Mouse (Mus musculus): ENCODE data around the gene Gata1. TPM values are rescaled to one million over a fixed set of nuclear protein-coding genes. Genes with fewer than 3 reads are reported as not detected.
A peak's percentile ranks its signal among the peaks of the same experiment; 100 is the strongest.

Gata1 gene
- polyA plus RNA-seq, 1 experiment from 2014 or later = 0.57 TPM

DNA sequence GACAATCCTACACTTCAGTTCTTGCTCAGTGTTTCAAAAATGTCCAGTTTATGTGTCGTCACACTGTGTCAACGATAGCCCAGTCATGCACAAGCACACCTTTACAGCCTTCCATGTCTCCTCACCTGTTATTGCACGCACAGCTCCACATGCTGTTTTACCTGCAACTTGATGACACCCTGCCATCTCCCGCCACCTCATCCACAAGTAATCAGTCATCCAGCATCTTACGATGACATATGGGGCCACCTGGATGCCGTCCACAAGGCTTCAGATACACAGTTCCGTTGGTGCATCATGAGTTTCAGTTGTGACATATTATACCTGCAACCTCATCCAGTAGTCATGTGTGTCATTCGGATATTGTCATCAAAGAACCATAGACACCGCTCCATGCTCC is 19.0 kb downstream of the Gata1 start:
- ATAC-seq (replicated peaks; ENCODE audit: insufficient number of reproducible peaks, insufficient read depth, low FRiP score, low read depth) = no peak
- Histone ChIP-seq H3K36me3 (no peaks in the 10 kb centered on the region), H3K4me2 (no peak overlapping the region), H3K9ac (no peak overlapping the region), H3K4me1 (replicated peaks) (no peaks in the 10 kb centered on the region), H3K27me3 (no peaks in the 10 kb centered on the region), H3K4me3 (no peak overlapping the region), H3K27ac (no peak overlapping the region), H3K9me3 (replicated peaks) (no peaks in the 10 kb centered on the region)
- WGBS = 87% methylated on average over 9 of the region's 9 CpGs

GRCm38 (mm10) chrX:7950091-7950490 is 27.8 kb downstream of the Gata1 start:
- H3K4me3 ChIP-seq = no peak overlapping the region
- no peaks in the 10 kb centered on the region for H3K27me3 ChIP-seq
- H3K4me1 ChIP-seq (replicated peaks) = no peaks in the 10 kb centered on the region
- H3K9me3 ChIP-seq (replicated peaks) = no peaks in the 10 kb centered on the region
- H3K27ac ChIP-seq = no peak overlapping the region
- 85% methylated on average over 7 of the region's 7 CpGs for WGBS
- ATAC-seq (replicated peaks; ENCODE audit: insufficient number of reproducible peaks, insufficient read depth, low FRiP score, low read depth) = no peak
- H3K4me2 ChIP-seq = no peak overlapping the region
- no peak overlapping the region for H3K9ac ChIP-seq
- no peaks in the 10 kb centered on the region for H3K36me3 ChIP-seq

DNA sequence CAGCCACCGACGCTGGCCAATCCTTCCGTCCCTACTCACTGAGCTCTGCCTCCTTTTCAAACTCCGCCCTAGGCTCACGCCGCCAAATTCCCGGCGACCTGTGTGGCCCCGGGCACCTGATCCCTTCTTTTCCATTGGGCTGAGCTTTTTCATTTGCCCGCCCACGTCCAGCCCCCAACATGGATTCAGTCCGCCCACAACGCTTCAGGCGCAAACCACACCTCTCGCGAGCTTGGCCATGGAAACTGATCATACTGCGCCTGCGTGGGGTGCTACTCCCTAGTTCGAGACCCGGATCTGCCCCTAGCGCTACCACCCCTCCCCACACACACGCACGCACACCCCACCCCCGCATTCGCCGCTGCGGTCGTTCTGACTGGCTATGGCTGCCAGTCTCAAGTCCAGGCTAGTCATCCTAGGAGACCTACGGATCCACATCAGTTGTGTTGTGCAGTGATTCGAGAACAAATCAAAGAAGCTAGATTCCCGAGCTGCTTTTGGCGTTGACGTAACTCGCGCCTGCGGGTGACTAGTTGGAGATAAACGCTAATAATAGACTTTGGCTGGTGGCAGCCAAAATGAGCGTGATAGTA is 29.9 kb downstream of the Gata1 start:
- Histone ChIP-seq H3K9ac (peak overlapping the region; percentile 44; the same call in 1 of the 2 replicates), H3K27me3 (no peaks in the 10 kb centered on the region), H3K4me3 (peak overlapping the region; percentile 58), H3K4me1 (replicated peaks) (no peaks in the 10 kb centered on the region), H3K27ac (peak overlapping the region; percentile 71), H3K9me3 (replicated peaks) (no peaks in the 10 kb centered on the region), H3K4me2 (peak overlapping the region; percentile 65), H3K36me3 (no peaks in the 10 kb centered on the region)
- 13% methylated on average over 38 of the region's 38 CpGs for WGBS
- ATAC-seq (replicated peaks; ENCODE audit: insufficient number of reproducible peaks, insufficient read depth, low FRiP score, low read depth) = peak; percentile 97

DNA sequence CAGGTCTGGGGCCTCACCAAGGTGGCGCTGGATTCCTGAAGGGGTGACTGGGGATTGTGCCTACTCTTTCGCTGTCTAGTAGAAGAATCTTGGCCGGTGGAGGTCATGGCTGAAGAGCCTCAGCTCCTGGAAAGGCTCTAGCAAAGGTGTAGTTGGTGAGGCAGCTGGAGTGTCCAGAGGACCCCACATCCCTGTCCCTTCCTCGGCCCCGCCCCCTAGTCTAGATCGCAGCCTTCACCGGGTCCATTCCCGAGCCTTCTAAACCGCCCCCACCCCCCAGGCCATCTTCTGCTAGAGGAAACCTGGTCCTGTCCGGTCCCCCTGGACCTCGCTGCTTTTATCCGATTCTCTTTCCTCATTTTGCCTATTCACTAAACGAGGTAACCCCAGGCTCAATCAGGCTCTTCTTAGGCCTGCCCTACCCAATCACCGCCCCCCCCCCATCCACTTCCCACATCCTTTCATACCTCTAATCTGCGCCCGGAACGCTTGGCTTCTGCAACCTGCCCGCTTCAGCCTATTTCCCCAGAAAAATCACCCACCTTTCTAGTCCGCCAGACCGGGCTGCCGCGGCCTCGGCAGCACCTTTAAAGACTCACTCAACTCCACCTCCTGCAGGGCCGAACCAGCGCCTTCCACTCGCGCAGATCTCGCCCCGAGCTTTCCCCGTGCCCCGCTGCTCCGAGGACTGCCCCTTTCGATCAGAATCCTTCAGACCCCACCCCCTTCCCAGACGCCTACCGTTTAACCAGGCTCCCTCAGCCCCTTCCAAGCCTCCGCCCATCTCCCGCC is 30.6 kb downstream of the Gata1 start, which contains the start of gene Hdac6:
Hdac6 (minus strand) TSS at position 782 of the 792 bp plus-strand sequence.
- no peaks in the 10 kb centered on the region for H3K36me3 ChIP-seq
- H3K27me3 ChIP-seq = no peaks in the 10 kb centered on the region
- peak within 1 kb of the TSS; percentile 71 for H3K27ac ChIP-seq
- peak within 1 kb of the TSS; percentile 50 for H3K9ac ChIP-seq
- H3K9me3 ChIP-seq (replicated peaks) = no peaks in the 10 kb centered on the region
- ATAC-seq (replicated peaks; ENCODE audit: insufficient number of reproducible peaks, insufficient read depth, low FRiP score, low read depth) = peak; percentile 8; the same call in 1 of the 2 replicates
- H3K4me3 ChIP-seq = peak within 1 kb of the TSS; percentile 58
- 12% methylated on average over 36 of the region's 37 CpGs for WGBS
- H3K4me1 ChIP-seq (replicated peaks) = no peaks in the 10 kb centered on the region
- H3K4me2 ChIP-seq = peak within 1 kb of the TSS; percentile 65

GRCm38 (mm10) chrX:7945618-7946017 is 32.3 kb downstream of the Gata1 start:
- 81% methylated on average over 8 of the region's 8 CpGs for WGBS
- Histone ChIP-seq H3K36me3 (no peaks in the 10 kb centered on the region; the same call in 1 of the 2 replicates), H3K27me3 (no peaks in the 10 kb centered on the region), H3K9me3 (replicated peaks) (no peaks in the 10 kb centered on the region), H3K4me3 (no peak overlapping the region), H3K4me2 (no peak overlapping the region), H3K9ac (no peak overlapping the region), H3K27ac (no peak overlapping the region), H3K4me1 (replicated peaks) (no peaks in the 10 kb centered on the region)
- no peak for ATAC-seq (replicated peaks; ENCODE audit: insufficient number of reproducible peaks, insufficient read depth, low FRiP score, low read depth)

DNA sequence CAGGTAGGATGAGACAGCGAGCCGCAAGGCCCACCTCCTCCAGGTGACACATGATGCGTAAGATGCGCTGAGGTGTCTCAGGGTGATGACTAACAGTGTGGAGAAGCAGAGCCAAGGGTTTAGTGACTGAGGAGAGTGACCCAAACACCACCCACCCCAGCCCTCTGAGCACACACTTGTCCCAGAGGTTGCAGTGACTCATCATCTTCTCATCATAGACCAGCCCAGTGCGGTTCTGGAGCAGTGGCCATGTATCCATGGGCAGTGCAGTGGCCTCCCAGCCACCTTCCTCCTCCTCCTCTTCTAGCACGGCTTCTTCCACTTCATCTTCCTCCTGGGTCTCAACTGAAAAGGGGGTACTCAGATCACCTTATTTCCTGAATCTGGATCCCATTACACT is 40.2 kb downstream of the Gata1 start:
- Histone ChIP-seq H3K9ac (no peak overlapping the region), H3K4me1 (replicated peaks) (no peaks in the 10 kb centered on the region), H3K27me3 (no peaks in the 10 kb centered on the region), H3K4me3 (no peak overlapping the region), H3K4me2 (no peak overlapping the region), H3K9me3 (replicated peaks) (no peaks in the 10 kb centered on the region), H3K36me3 (peaks cover 11% of the 10 kb centered on the region; the same call in 1 of the 2 replicates), H3K27ac (no peak overlapping the region)
- no peak for ATAC-seq (replicated peaks; ENCODE audit: insufficient number of reproducible peaks, insufficient read depth, low FRiP score, low read depth)
- WGBS = 85% methylated on average over 6 of the region's 6 CpGs

- Histone ChIP-seq H3K4me2 (no peak overlapping the region), H3K4me1 (replicated peaks) (no peaks in the 10 kb centered on the region), H3K4me3 (no peak overlapping the region), H3K36me3 (peaks cover 11% of the 10 kb centered on the region; the same call in 1 of the 2 replicates), H3K27ac (no peak overlapping the region), H3K27me3 (no peaks in the 10 kb centered on the region), H3K9me3 (replicated peaks) (no peaks in the 10 kb centered on the region), H3K9ac (no peak overlapping the region)
- WGBS = 49% methylated on average over 11 of the region's 11 CpGs
- no peak for ATAC-seq (replicated peaks; ENCODE audit: insufficient number of reproducible peaks, insufficient read depth, low FRiP score, low read depth)
Observed at GRCm38 (mm10) chrX:7936874-7937273, 41.0 kb downstream of the Gata1 start.

GRCm38 (mm10) chrX:7928270-7928790 is 49.5 kb downstream of the Gata1 start, which contains the start of gene Eras:
Gene Eras (minus strand): TSS chrX:7928607.
- Histone ChIP-seq H3K36me3 (no peaks in the 10 kb centered on the region; the same call in 1 of the 2 replicates), H3K4me2 (peak within 1 kb of the TSS; percentile 36), H3K27me3 (peaks cover 53% of the 10 kb centered on the region), H3K9ac (no peak within 1 kb of the TSS), H3K4me3 (peak within 1 kb of the TSS; percentile 11; the same call in 1 of the 2 replicates), H3K27ac (no peak within 1 kb of the TSS), H3K9me3 (replicated peaks) (no peaks in the 10 kb centered on the region), H3K4me1 (replicated peaks) (no peaks in the 10 kb centered on the region)
- no peak for ATAC-seq (replicated peaks; ENCODE audit: insufficient number of reproducible peaks, insufficient read depth, low FRiP score, low read depth)
- WGBS = 19% methylated on average over 19 of the region's 19 CpGs

GRCm38 (mm10) chrX:7927116-7927515 is 50.8 kb downstream of the Gata1 start:
- Histone ChIP-seq H3K36me3 (no peaks in the 10 kb centered on the region), H3K4me1 (replicated peaks) (peaks cover 4% of the 10 kb centered on the region; the same call in 1 of the 2 replicates), H3K27ac (no peak overlapping the region), H3K4me3 (0 out of 2 replicates have a peak overlapping the region, but pooled peaks have one; percentile 11), H3K9ac (no peak overlapping the region), H3K9me3 (replicated peaks) (no peaks in the 10 kb centered on the region), H3K4me2 (peak overlapping the region; percentile 36), H3K27me3 (peaks cover 66% of the 10 kb centered on the region)
- WGBS = 21% methylated on average over 10 of the region's 10 CpGs
- no peak for ATAC-seq (replicated peaks; ENCODE audit: insufficient number of reproducible peaks, insufficient read depth, low FRiP score, low read depth)

DNA sequence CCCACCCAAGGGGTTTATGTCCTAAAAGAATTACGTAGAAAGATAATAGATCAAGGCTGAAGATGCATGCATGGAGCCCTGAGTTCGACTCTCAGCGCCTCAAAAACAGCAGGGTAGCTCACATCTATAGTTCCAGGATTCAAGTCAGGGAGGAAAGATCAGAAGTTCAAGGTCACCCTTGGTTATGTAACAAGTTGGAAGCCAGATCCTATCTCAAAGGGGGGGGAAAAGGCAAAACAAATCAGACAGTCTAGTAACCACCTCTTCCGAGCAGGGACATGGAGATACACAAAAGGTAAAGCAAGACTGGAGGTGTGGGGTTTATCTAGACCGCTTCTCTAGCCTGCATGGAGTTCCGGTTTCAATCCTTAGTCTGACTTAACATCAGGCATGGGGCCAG is 51.6 kb downstream of the Gata1 start:
- Histone ChIP-seq H3K36me3 (no peaks in the 10 kb centered on the region), H3K4me1 (replicated peaks) (peaks cover 7% of the 10 kb centered on the region; the same call in 1 of the 2 replicates), H3K9me3 (replicated peaks) (no peaks in the 10 kb centered on the region), H3K4me2 (no peak overlapping the region), H3K9ac (no peak overlapping the region), H3K27ac (no peak overlapping the region), H3K4me3 (no peak overlapping the region), H3K27me3 (peaks cover 74% of the 10 kb centered on the region)
- no peak for ATAC-seq (replicated peaks; ENCODE audit: insufficient number of reproducible peaks, insufficient read depth, low FRiP score, low read depth)
- 63% methylated on average over 6 of the region's 6 CpGs for WGBS

DNA sequence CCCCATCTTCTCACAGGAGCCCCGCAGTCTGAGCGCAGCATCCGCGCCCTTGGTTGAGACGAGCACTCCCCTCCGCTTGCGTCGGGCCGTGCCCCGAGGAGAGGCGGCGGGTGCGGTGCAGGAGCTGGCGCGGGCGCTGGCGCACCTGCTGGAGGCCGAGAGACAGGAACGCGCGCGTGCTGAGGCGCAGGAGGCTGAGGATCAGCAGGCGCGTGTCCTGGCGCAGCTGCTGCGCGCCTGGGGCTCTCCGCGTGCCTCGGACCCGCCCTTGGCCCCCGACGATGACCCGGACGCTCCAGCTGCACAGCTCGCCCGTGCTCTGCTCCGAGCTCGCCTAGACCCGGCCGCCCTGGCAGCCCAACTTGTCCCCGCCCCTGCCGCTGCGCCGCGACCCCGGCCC is 55.8 kb downstream of the Gata1 start:
- Histone ChIP-seq H3K36me3 (no peaks in the 10 kb centered on the region), H3K4me3 (peak overlapping the region; percentile 33), H3K9me3 (replicated peaks) (no peaks in the 10 kb centered on the region), H3K9ac (no peak overlapping the region), H3K27ac (no peak overlapping the region), H3K4me2 (peak overlapping the region; percentile 55), H3K27me3 (peaks cover 81% of the 10 kb centered on the region), H3K4me1 (replicated peaks) (peaks cover 7% of the 10 kb centered on the region; the same call in 1 of the 2 replicates)
- WGBS = 11% methylated on average over 31 of the region's 48 CpGs
- ATAC-seq (replicated peaks; ENCODE audit: insufficient number of reproducible peaks, insufficient read depth, low FRiP score, low read depth) = no peak
